Mouse (Mus musculus): ENCODE data around the gene Ago1. TPM values are rescaled to one million over a fixed set of nuclear protein-coding genes. Genes with fewer than 3 reads are reported as not detected.

Gene Ago1
- polyA plus RNA-seq (2015; fragmentation: Nextera tagmentation; extraction: Ambion mirVana), result 5.0 and 5.5 TPM in 2 replicates

DNA sequence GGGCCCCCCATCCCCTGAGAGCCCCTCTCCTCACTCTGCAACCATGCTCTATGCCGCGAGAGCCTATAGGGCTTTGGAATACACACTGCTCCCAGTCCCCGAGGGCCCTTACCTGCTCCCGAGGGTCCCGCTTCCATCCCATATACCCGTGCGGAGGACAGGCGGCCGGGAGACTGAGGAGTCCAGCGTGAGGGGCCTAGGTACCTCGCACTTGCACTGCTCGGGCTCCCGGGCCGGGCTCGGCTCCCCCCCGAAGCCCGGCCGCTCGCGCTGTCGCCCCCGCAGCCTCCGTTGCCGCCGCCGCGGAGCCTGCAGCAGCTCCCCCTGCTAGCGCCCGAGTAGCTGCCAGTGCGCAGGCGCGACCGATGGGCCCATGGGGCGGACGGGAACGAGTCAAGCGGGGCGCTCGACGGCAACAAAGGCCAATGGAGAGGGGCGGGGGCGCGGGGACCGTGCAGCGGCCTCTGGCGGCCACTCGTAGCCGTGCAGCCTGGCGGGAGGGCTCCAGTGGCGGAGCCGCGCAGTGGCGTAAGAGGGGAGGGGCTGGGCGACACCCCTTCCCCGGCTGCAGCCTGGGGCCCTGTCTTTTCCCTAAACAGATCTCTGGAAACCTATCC lies at the start of gene Ago1:
Gene Ago1, minus strand, starts transcription at position 299 of the 617 bp plus-strand sequence.
- Histone ChIP-seq H3K4me3 (replicated peaks) (peak within 1 kb of the TSS; percentile 91), H3K4me1 (peaks cover 34% of the 10 kb centered on the region), H3K9me3 (replicated peaks) (no peaks in the 10 kb centered on the region), H3K9ac (peak within 1 kb of the TSS; percentile 62), H3K4me2 (replicated peaks) (peak within 1 kb of the TSS; percentile 75), H3K27me3 (no peaks in the 10 kb centered on the region), H3K36me3 (no peaks in the 10 kb centered on the region), H3K27ac (replicated peaks) (peak within 1 kb of the TSS; percentile 89)
- WGBS, result under 1% methylated on average over 53 of the region's 55 CpGs
- ATAC-seq (ENCODE audit: insufficient number of reproducible peaks, low FRiP score, low TSS enrichment, low read depth), result peak; percentile 86

DNA sequence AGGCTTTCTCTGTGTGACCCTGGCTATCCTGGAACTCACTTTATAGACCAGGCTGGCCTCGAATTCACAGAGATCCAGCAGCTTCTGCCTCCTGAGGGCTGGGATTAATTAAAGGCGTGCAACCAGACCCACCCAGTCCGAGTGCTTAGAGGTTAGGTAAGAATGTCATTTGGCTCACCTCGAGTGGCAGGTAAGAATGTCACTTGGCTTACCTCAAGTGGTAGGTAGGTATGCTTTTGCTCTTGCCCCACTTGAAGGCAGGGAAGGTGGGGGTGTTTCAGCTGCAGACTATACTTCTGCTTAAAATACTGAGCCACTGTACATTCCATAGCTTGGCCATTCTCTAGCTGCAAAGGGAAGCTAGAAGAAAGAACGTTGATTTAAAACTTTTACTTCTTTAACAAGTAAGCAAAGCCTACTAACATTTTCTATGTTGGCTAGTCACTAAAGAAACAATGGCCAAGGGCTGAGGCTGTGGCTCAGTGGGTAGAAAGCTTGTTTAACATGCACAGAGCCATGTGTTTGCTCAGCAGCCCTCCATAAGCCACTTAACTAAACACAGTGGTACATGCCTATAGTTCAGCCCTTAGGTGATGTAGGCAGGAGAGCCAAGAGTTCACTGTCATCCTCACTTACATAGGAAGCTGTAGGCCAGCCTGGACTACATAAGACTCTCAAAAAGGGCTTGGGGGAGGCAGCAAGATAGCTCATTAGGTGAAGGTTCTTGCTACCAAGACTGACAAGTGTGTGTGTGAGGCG lies 44.1 kb upstream of the Ago1 start:
- ATAC-seq (ENCODE audit: insufficient number of reproducible peaks, low FRiP score, low TSS enrichment, low read depth), result no peak
- WGBS, result 69% methylated on average over 6 of the region's 6 CpGs
- Histone ChIP-seq H3K4me2 (replicated peaks) (no peak overlapping the region), H3K9me3 (replicated peaks) (no peaks in the 10 kb centered on the region), H3K4me1 (no peaks in the 10 kb centered on the region), H3K4me3 (replicated peaks) (no peak overlapping the region), H3K27ac (replicated peaks) (no peak overlapping the region), H3K36me3 (peaks cover 38% of the 10 kb centered on the region), H3K27me3 (no peaks in the 10 kb centered on the region), H3K9ac (no peak overlapping the region)

DNA sequence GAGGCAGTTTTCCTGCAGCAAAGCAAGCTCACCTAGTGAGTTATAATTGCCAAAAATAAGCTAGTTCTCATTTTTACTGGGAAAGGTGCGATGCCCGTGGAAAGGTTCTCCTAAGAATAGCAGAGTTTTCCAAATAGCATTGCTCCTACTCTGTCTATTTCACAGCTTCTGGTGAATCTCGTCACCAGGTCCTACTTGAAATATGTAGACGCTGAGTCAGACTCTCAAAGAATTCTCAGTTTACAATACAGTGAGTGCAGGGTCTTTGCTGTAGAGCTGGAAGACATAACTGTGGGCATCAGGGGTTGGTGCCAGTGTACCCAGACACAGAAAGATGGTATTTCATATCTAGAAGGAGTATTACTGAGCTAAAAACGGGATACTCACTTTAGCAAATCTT lies 42.6 kb upstream of the Ago1 start:
- Histone ChIP-seq H3K4me3 (replicated peaks) (no peak overlapping the region), H3K4me2 (replicated peaks) (no peak overlapping the region), H3K27me3 (no peaks in the 10 kb centered on the region), H3K9ac (no peak overlapping the region), H3K27ac (replicated peaks) (no peak overlapping the region), H3K9me3 (replicated peaks) (no peaks in the 10 kb centered on the region), H3K36me3 (peaks cover 32% of the 10 kb centered on the region), H3K4me1 (no peaks in the 10 kb centered on the region)
- no peak for ATAC-seq (ENCODE audit: insufficient number of reproducible peaks, low FRiP score, low TSS enrichment, low read depth)
- 83% methylated on average over 5 of the region's 5 CpGs for WGBS

DNA sequence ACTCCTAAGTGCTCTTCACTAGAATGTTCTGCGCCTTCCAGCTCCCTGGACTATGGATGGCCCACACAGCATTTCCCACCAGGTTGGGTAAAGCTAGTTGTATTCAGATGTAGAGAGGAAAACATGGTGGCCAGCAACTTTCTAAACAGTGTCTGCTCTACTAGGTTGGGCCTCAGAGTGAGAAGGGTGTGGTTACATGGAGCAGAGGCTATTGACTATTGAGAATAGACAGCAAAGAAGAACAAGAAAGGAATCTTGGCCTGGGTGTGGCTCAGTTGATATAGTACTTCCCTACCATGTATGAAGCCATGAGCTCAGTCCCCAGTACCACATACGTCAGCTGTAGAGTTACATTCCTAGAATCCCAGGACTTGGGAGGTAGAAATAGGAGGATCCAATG lies 40.7 kb upstream of the Ago1 start:
- no peak overlapping the region for H3K4me3 ChIP-seq (replicated peaks)
- no peaks in the 10 kb centered on the region for H3K9me3 ChIP-seq (replicated peaks)
- H3K9ac ChIP-seq, result no peak overlapping the region
- WGBS, result 85% methylated on average over 2 of the region's 2 CpGs
- no peaks in the 10 kb centered on the region for H3K27me3 ChIP-seq
- peaks cover 32% of the 10 kb centered on the region for H3K36me3 ChIP-seq
- no peak overlapping the region for H3K4me2 ChIP-seq (replicated peaks)
- no peak overlapping the region for H3K27ac ChIP-seq (replicated peaks)
- no peaks in the 10 kb centered on the region for H3K4me1 ChIP-seq
- no peak for ATAC-seq (ENCODE audit: insufficient number of reproducible peaks, low FRiP score, low TSS enrichment, low read depth)

DNA sequence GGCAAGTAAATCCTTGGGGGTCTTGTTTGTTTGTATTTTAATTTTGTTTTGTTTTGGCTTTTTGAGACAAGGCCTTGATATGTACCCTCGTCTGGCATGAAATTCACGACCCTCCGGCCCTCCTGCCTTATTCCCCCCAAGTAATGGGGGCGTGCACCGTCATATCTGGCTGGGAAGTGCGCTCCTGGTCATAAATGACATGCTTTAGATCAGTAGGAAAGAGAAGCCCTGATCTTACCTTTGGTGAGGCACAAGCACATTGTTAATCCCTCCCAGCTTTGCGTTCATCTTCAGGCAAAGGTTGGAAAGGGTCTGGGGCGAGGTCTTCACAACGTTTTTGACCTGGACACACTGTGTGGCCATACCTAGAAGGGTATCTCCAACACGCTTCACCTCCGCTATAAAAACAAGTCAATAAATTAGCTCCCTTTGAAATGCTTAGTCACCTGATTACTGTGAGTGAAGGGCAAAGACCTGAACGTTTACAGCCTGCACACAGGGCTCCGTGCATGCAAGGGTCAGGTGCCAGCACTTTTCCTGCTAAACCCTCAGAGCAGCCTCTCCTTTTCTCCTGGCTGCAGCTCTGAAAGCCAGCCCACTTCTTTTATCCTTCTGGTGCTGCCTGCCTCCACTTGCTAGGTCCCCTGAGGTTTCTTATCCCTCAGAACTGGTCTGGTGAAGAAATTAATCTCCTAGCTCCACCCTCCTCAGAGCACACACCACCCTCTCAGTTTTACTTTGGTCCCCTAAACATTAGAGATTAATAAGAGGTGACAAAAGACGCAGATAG lies 39.9 kb upstream of the Ago1 start:
- peak overlapping the region; percentile 40; the same call in 1 of the 2 replicates for H3K27ac ChIP-seq (replicated peaks)
- no peak overlapping the region for H3K4me2 ChIP-seq (replicated peaks)
- 66% methylated on average over 14 of the region's 14 CpGs for WGBS
- H3K36me3 ChIP-seq, result peaks cover 29% of the 10 kb centered on the region; the same call in 1 of the 2 replicates
- H3K4me3 ChIP-seq (replicated peaks), result no peak overlapping the region
- ATAC-seq (ENCODE audit: insufficient number of reproducible peaks, low FRiP score, low TSS enrichment, low read depth), result no peak; the same call in 1 of the 2 replicates
- H3K4me1 ChIP-seq, result no peaks in the 10 kb centered on the region
- H3K9ac ChIP-seq, result no peak overlapping the region
- no peaks in the 10 kb centered on the region for H3K9me3 ChIP-seq (replicated peaks)
- H3K27me3 ChIP-seq, result no peaks in the 10 kb centered on the region

DNA sequence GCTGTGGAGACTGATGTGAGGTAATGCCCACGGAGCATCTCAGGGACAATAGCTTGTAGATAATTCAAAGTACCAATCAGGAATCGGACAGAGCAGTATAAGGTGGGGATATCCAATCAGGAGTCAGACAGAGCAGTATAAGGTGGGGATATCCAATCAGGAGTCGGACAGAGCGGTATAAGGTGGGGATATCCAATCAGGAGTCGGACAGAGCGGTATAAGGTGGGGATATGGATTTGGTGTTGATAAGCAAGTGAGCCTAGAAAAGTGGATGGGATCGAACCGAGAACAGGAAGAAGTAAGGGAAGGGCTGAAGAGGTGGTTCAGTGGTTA lies 34.6 kb upstream of the Ago1 start:
- Histone ChIP-seq H3K4me1 (peaks cover 6% of the 10 kb centered on the region; the same call in 1 of the 2 replicates), H3K27ac (replicated peaks) (no peak overlapping the region), H3K9me3 (replicated peaks) (no peaks in the 10 kb centered on the region), H3K4me3 (replicated peaks) (no peak overlapping the region), H3K27me3 (no peaks in the 10 kb centered on the region), H3K4me2 (replicated peaks) (no peak overlapping the region), H3K9ac (no peak overlapping the region), H3K36me3 (peaks cover 10% of the 10 kb centered on the region; the same call in 1 of the 2 replicates)
- 51% methylated on average over 8 of the region's 8 CpGs for WGBS
- no peak for ATAC-seq (ENCODE audit: insufficient number of reproducible peaks, low FRiP score, low TSS enrichment, low read depth)

DNA sequence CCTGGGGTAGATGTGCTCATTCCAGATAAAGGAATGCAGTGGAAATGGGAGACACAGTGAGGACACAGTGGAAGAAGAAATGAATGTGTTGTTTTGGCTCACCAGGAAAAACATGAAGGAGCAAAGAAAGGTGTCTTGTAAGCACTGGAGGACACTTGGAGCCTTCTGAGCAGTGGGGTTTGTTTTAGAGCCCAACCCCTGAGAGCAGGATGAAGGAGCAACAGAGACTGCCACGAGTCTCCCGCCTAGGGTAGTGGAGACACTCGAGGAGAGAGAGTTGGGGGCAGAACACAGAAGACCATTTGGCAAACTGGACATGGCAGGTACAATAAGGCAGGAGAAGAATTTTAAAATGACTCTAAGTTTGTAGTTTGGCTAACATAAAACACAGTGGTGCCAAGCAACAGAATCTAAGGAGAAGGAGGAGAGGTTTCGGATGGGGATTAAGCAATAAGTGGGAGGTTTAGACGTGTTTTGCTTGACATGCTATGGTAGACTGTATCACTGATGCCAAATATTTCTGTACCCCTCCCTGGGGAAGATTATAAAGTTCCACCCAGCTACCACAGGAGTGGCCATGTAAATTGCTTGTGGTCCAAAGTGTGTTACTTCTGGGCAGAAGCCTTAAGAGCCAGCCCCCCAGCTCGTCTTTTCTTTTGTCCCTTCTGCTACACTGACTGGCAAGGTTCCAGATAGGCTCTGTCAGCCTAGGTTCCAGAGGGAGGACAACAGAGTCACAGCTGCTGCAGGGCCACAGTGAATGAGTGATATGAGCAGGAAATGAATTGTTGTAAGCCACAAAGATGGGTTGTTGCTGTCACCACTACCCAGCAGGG lies 34.0 kb upstream of the Ago1 start:
- H3K9me3 ChIP-seq (replicated peaks), result no peaks in the 10 kb centered on the region
- no peak overlapping the region for H3K9ac ChIP-seq
- H3K4me2 ChIP-seq (replicated peaks), result no peak overlapping the region
- peaks cover 6% of the 10 kb centered on the region; the same call in 1 of the 2 replicates for H3K4me1 ChIP-seq
- H3K27ac ChIP-seq (replicated peaks), result no peak overlapping the region
- 59% methylated on average over 6 of the region's 6 CpGs for WGBS
- 0 out of 2 replicates have a peak, but pooled peaks cover 10% of the 10 kb centered on the region for H3K36me3 ChIP-seq
- no peaks in the 10 kb centered on the region for H3K27me3 ChIP-seq
- ATAC-seq (ENCODE audit: insufficient number of reproducible peaks, low FRiP score, low TSS enrichment, low read depth), result no peak
- H3K4me3 ChIP-seq (replicated peaks), result no peak overlapping the region

DNA sequence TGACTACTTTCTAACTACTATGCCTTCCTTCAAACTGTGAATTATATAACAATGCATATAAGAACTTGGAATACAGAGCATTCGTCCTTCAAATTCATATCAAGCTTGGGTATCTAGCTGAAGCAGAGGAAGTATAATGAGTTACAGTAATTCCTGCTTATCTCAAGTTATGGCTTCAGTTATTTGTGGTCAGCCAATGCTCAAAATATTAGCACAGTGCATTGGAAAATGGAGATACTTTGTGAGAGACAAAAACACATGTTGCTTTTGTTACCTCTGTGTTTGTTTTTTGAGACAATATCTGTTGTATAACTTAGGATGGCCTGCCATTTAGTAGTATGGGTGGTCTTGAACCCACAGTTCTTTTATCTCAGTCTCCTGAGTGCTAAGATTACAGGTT lies 30.2 kb upstream of the Ago1 start:
- Histone ChIP-seq H3K9me3 (replicated peaks) (no peaks in the 10 kb centered on the region), H3K4me1 (peaks cover 14% of the 10 kb centered on the region; the same call in 1 of the 2 replicates), H3K9ac (no peak overlapping the region), H3K36me3 (no peaks in the 10 kb centered on the region), H3K4me2 (replicated peaks) (no peak overlapping the region), H3K27ac (replicated peaks) (no peak overlapping the region), H3K27me3 (no peaks in the 10 kb centered on the region), H3K4me3 (replicated peaks) (no peak overlapping the region)
- WGBS, result 81% methylated on average over 1 of the region's 1 CpGs
- ATAC-seq (ENCODE audit: insufficient number of reproducible peaks, low FRiP score, low TSS enrichment, low read depth), result no peak

DNA sequence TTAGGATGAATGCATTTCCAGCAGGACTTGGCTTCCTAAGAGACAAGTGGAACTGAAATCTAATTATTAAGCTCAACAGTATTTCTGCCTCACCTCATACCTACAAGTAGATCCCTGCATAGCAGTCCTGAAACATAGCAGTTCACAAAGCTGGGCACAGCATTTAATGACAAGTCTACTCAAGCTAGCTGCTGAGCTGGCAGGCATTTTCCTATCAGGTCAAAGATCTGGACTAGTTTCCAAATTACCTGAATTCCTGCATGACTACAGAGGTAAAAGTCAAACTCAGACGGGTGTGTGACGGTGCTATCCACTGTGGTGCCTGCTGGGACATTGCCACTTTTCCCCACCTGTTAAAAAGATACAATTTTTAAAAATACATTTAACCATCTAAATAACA lies 28.6 kb upstream of the Ago1 start:
- Histone ChIP-seq H3K4me1 (peaks cover 8% of the 10 kb centered on the region; the same call in 1 of the 2 replicates), H3K27ac (replicated peaks) (peak overlapping the region; percentile 49), H3K9ac (no peak overlapping the region), H3K4me3 (replicated peaks) (no peak overlapping the region), H3K9me3 (replicated peaks) (no peaks in the 10 kb centered on the region), H3K36me3 (0 out of 2 replicates have a peak, but pooled peaks cover 8% of the 10 kb centered on the region), H3K4me2 (replicated peaks) (no peak overlapping the region), H3K27me3 (no peaks in the 10 kb centered on the region)
- WGBS, result 59% methylated on average over 2 of the region's 2 CpGs
- ATAC-seq (ENCODE audit: insufficient number of reproducible peaks, low FRiP score, low TSS enrichment, low read depth), result no peak

DNA sequence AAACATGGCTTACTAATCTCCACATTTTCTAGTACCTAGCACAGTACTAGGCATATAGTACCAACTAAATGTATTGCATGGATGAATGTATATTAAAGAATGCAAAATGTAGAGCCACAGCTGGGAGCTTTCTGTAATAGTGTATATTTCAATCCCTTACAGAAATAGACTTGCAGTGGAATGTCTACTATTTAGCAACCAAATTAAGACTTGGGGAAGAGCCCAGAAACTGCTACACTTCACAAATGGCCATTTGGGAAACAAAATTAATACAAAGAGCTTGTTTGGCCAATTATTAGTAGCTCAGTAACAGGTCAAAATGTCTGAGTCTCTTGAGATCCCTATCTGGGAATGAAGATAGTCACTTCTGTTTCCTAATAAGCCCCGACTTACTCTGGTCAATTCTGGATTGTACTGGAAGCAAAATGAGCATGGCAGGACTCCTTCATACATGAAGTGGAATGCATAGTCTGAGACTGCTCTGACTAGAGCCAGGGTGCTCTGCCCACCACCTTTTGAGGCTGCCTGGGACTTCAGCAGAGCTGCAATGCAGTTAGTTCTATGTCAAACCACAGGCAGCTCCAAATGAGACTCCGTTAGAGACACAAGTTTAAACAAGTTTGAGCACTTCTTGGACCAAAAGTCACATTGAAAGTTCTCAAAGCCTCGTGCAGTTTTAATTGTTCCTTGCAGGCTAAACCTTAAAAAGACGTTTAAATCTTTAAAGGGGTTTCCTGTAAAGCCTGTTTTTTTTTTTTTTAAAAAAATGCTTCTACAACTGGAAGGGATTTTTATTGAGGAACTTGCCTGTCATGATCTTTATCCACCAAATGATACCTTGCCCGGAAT lies 27.8 kb upstream of the Ago1 start:
- no peaks in the 10 kb centered on the region for H3K27me3 ChIP-seq
- no peak for ATAC-seq (ENCODE audit: insufficient number of reproducible peaks, low FRiP score, low TSS enrichment, low read depth)
- no peak overlapping the region for H3K9ac ChIP-seq
- H3K4me2 ChIP-seq (replicated peaks), result no peak overlapping the region
- no peak overlapping the region for H3K4me3 ChIP-seq (replicated peaks)
- WGBS, result 52% methylated on average over 5 of the region's 5 CpGs
- peaks cover 8% of the 10 kb centered on the region; the same call in 1 of the 2 replicates for H3K4me1 ChIP-seq
- no peaks in the 10 kb centered on the region for H3K9me3 ChIP-seq (replicated peaks)
- H3K27ac ChIP-seq (replicated peaks), result peak overlapping the region; percentile 49
- H3K36me3 ChIP-seq, result 0 out of 2 replicates have a peak, but pooled peaks cover 8% of the 10 kb centered on the region

All from embryonic facial prominence, embryonic 15.5 days (tissue).